8 mouse cellular contexts compared by ENCODE assay signal in genomic region chr3:21626029-21626428, GRCm38 (mm10).
DNase-seq lines count a peak whose midpoint lies in the region; ATAC-seq and TF ChIP-seq lines count a peak whose summit lies in the region.

No protein-coding gene starts in this region.

- H3K27ac ChIP-seq in stomach, postnatal 0 days (replicated peaks) = no peak overlapping the region
- H3K27ac ChIP-seq in thymus, adult 2 months (ENCODE audit: control insufficient read depth, insufficient read depth, low read length) = no peak overlapping the region

- 4% methylated on average over 3 of the region's 3 CpGs for WGBS in stomach, postnatal 0 days
- WGBS in thymus, adult 2 months = 85% methylated on average over 3 of the region's 3 CpGs

- TF ChIP-seq POLR2A in thymus, adult 2 months (IDR thresholded peaks at IDR 0.05; ENCODE audit: control insufficient read depth, extremely low read depth, insufficient read depth, low read length, poor library complexity) = no peak

- no peak overlapping the region for H3K4me2 ChIP-seq in stomach, postnatal 0 days (replicated peaks; ENCODE audit: low read depth)

- H3K9me3 ChIP-seq in stomach, postnatal 0 days (ENCODE audit: control insufficient read depth, low read length) = no peaks in the 10 kb centered on the region

- H3K4me1 ChIP-seq in stomach, postnatal 0 days (replicated peaks; ENCODE audit: control insufficient read depth, insufficient read depth) = no peaks in the 10 kb centered on the region
- 0 out of 2 replicates have a peak, but pooled peaks cover 4% of the 10 kb centered on the region for H3K4me1 ChIP-seq in thymus, adult 2 months (replicated peaks; ENCODE audit: control insufficient read depth, insufficient read depth, low read length)

- no peaks in the 10 kb centered on the region for H3K36me3 ChIP-seq in stomach, postnatal 0 days (ENCODE audit: control insufficient read depth, insufficient read depth, low read length)
- no peaks in the 10 kb centered on the region for H3K36me3 ChIP-seq in thymus, adult 2 months (ENCODE audit: control insufficient read depth, insufficient read depth, low read length)

- H3K4me3 ChIP-seq in stomach, postnatal 0 days (ENCODE audit: low read depth, low read length) = no peak overlapping the region
- H3K4me3 ChIP-seq in thymus, adult 2 months (ENCODE audit: control insufficient read depth, insufficient read depth, low read length) = no peak overlapping the region

- no peak for ATAC-seq in stomach, postnatal 0 days (ENCODE audit: low FRiP score, low TSS enrichment)

- TF ChIP-seq EP300 in stomach, postnatal 0 days (optimal IDR thresholded peaks at IDR 0.05) = no peak

- H3K27me3 ChIP-seq in stomach, postnatal 0 days (ENCODE audit: control insufficient read depth, insufficient read depth, low read length) = no peaks in the 10 kb centered on the region
- no peaks in the 10 kb centered on the region for H3K27me3 ChIP-seq in thymus, adult 2 months (ENCODE audit: control insufficient read depth, insufficient read depth, low read length)

- DNase-seq in layer of hippocampus, adult 11-12 months (ENCODE audit: low spot score) = peak; percentile 37
- DNase-seq in layer of hippocampus, postnatal 25 days (ENCODE audit: extremely low spot score in 1 of 2, low spot score in 1 of 2) = no peak
- DNase-seq in brain, adult 2 months (ENCODE audit: low read depth, low spot score) = peak; percentile 80
- DNase-seq in gastrocnemius, postnatal 10 days = peak; percentile 9
- DNase-seq in layer of hippocampus, adult 9-11 months = peak; percentile 48
- DNase-seq in stomach, postnatal 0 days (ENCODE audit: low spot score) = peak; percentile 33
- DNase-seq in thymus, postnatal 25 days = no peak
- DNase-seq in thymus, adult 2 months = no peak

- no peak overlapping the region for H3K9ac ChIP-seq in stomach, postnatal 0 days (ENCODE audit: low read length)

- no peak for TF ChIP-seq CTCF in stomach, postnatal 0 days (IDR thresholded peaks at IDR 0.05; ENCODE audit: low read depth)
- no peak for TF ChIP-seq CTCF in thymus, adult 2 months (IDR thresholded peaks at IDR 0.05; ENCODE audit: borderline replicate concordance, control insufficient read depth, extremely low read depth, insufficient read depth, low read length, poor library complexity)

Comparison
In these comparisons a context has a peak if more than half of its experiments do, and no peak if none do; other contexts are left out.
1. DNase-seq: peak in layer of hippocampus, adult 11-12 months (single experiment), brain, adult 2 months (single experiment), gastrocnemius, postnatal 10 days (single experiment), layer of hippocampus, adult 9-11 months (single experiment) and stomach, postnatal 0 days (single experiment); none in layer of hippocampus, postnatal 25 days (0 of 2), thymus, postnatal 25 days (single experiment) and thymus, adult 2 months (single experiment).